Mouse (Mus musculus) heart, adult 2 months (tissue): Measurements from ENCODE around the gene Pradc1.

Experiments used
- CTCF ChIP-seq: fragments of 200-600 bp; IDR thresholded peaks from 2 replicates; pipeline ENCODE4 v1.8.1; 2022; ENCODE audit warnings: antibody characterized with exemption, mild to moderate bottlenecking, moderate library complexity
- EP300 ChIP-seq: fragments of 200-500 bp; IDR thresholded peaks from 2 replicates; pipeline ENCODE4 v1.6.1; 2011; ENCODE audit warnings: low read depth, low read length, control low read depth; ENCODE audit not compliant: insufficient read depth
- POLR2A ChIP-seq: fragments of 200-500 bp; IDR thresholded peaks from 2 replicates; pipeline ENCODE4 v1.6.1; 2011; ENCODE audit warnings: mild to moderate bottlenecking, low read depth, low read length, control low read depth; ENCODE audit not compliant: insufficient read depth

DNA sequence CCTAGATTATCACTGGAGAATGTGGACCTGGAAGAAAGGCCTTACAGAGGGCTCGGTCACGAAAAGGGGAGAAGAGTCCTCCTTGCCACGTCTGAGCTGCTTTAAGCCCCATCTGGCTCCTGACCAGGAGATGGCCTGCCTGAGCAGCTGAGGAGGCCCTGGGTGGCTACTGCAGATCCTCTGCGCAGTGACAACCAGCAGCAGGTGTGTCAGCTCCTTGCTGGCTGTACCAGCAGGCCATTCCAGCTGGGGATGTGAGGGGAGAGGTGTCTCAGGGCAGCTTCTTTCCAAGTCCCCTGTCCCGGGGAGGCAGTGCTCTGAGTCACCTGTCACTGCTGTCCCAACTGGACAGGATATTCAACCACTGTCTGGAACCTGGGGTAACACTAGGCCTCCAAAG is 20.8 kb upstream of the Pradc1 start:
- TF ChIP-seq CTCF (no peak), POLR2A (no peak), EP300 (no peak)
